Mouse (Mus musculus) heart, embryonic 15.5 days (tissue): Measurements from ENCODE around the gene Kcnip4. TPM values are rescaled to one million over a fixed set of nuclear protein-coding genes. Genes with fewer than 3 reads are reported as not detected.

ENCODE experiments used
- ATAC-seq: fragments of 200-750 bp; cut with Nextera tagmentation; replicated peaks from 2 replicates; pipeline ENCODE4 v1.8.0; 2017; ENCODE audit warnings: low read depth, moderate TSS enrichment; ENCODE audit not compliant: insufficient number of reproducible peaks, insufficient read depth, low FRiP score
- H3K27ac ChIP-seq: fragments of 300-500 bp; sonication (generic); 2 replicates; pipeline ENCODE4 v1.5.1; 2015; ENCODE audit warnings: mild to moderate bottlenecking, inconsistent platforms
- H3K27me3 ChIP-seq: fragments of 300-500 bp; sonication (generic); 2 replicates; pipeline ENCODE4 v1.6.1; 2015; ENCODE audit warnings: inconsistent platforms
- H3K36me3 ChIP-seq: fragments of 300-500 bp; sonication (generic); 2 replicates; pipeline ENCODE4 v1.6.1; 2015; ENCODE audit warnings: mild to moderate bottlenecking, inconsistent platforms
- H3K4me1 ChIP-seq: fragments of 300-500 bp; sonication (generic); replicated peaks from 2 replicates; pipeline ENCODE4 v1.6.1; 2015; ENCODE audit warnings: inconsistent platforms
- H3K4me2 ChIP-seq: fragments of 300-500 bp; sonication (generic); 2 replicates; pipeline ENCODE4 v1.6.1; 2015; ENCODE audit warnings: inconsistent platforms, mild to moderate bottlenecking, moderate library complexity
- H3K4me3 ChIP-seq: fragments of 300-500 bp; sonication (generic); 2 replicates; pipeline ENCODE4 v1.5.1; 2015; ENCODE audit warnings: mild to moderate bottlenecking, inconsistent platforms
- H3K9ac ChIP-seq: fragments of 300-500 bp; sonication (generic); 2 replicates; pipeline ENCODE4 v1.6.1; 2015; ENCODE audit warnings: mild to moderate bottlenecking, inconsistent platforms
- H3K9me3 ChIP-seq: fragments of 300-500 bp; sonication (generic); replicated peaks from 2 replicates; pipeline ENCODE4 v1.6.1; 2016; ENCODE audit warnings: inconsistent platforms
- WGBS: fragments of 180-500 bp; shearing (Covaris S2); methylation state at CpG from one replicate; pipeline ENCODE4 v1.1.7; 2015; ENCODE audit warnings: mixed read lengths; 5-methylcytosine and 5-hydroxymethylcytosine counted together
- polyA plus RNA-seq: library from polyadenylated mRNA; unstranded; fragments of >200 nt; fragmentation: Nextera tagmentation; extraction: Ambion mirVana; gene quantifications from 2 replicates; pipeline ENCODE4 v1.2.1, GENCODE M21; 2015

Gene Kcnip4
- polyA plus RNA-seq, 1 experiment from 2014 or later, result 0.45 TPM

GRCm38 (mm10) chr5:48864268-48864967 is 660.3 kb downstream of the Kcnip4 start:
- H3K27me3 ChIP-seq, result no peaks in the 10 kb centered on the region
- no peak overlapping the region for H3K27ac ChIP-seq
- H3K36me3 ChIP-seq, result no peaks in the 10 kb centered on the region
- WGBS, result 64% methylated on average over 3 of the region's 3 CpGs
- no peak overlapping the region for H3K9ac ChIP-seq
- ATAC-seq, result no peak
- H3K4me2 ChIP-seq, result no peak overlapping the region
- no peaks in the 10 kb centered on the region for H3K9me3 ChIP-seq
- no peak overlapping the region for H3K4me3 ChIP-seq
- H3K4me1 ChIP-seq, result no peaks in the 10 kb centered on the region

- Histone ChIP-seq H3K27ac (no peak overlapping the region), H3K36me3 (no peaks in the 10 kb centered on the region), H3K4me1 (no peaks in the 10 kb centered on the region), H3K4me3 (no peak overlapping the region), H3K9ac (no peak overlapping the region), H3K4me2 (no peak overlapping the region), H3K27me3 (no peaks in the 10 kb centered on the region), H3K9me3 (no peaks in the 10 kb centered on the region)
- 66% methylated on average over 2 of the region's 2 CpGs for WGBS
- ATAC-seq, result no peak
These were observed 683.7 kb downstream of the Kcnip4 start for GRCm38 (mm10) chr5:48840971-48841370.

- 67% methylated on average over 1 of the region's 1 CpGs for WGBS
- Histone ChIP-seq H3K27me3 (no peaks in the 10 kb centered on the region), H3K4me1 (no peaks in the 10 kb centered on the region), H3K27ac (no peak overlapping the region), H3K36me3 (no peaks in the 10 kb centered on the region), H3K9ac (no peak overlapping the region), H3K4me3 (no peak overlapping the region), H3K4me2 (no peak overlapping the region), H3K9me3 (no peaks in the 10 kb centered on the region)
- ATAC-seq, result no peak
These were observed 729.2 kb downstream of the Kcnip4 start for GRCm38 (mm10) chr5:48795526-48795925.

GRCm38 (mm10) chr5:48779376-48779775 is 745.3 kb downstream of the Kcnip4 start:
- H3K9me3 ChIP-seq, result no peaks in the 10 kb centered on the region
- no peak for ATAC-seq
- no peak overlapping the region for H3K27ac ChIP-seq
- no peaks in the 10 kb centered on the region for H3K4me1 ChIP-seq
- H3K36me3 ChIP-seq, result no peaks in the 10 kb centered on the region
- no peak overlapping the region for H3K9ac ChIP-seq
- H3K4me2 ChIP-seq, result no peak overlapping the region
- WGBS, result 55% methylated on average over 1 of the region's 1 CpGs
- H3K4me3 ChIP-seq, result no peak overlapping the region
- no peaks in the 10 kb centered on the region for H3K27me3 ChIP-seq

GRCm38 (mm10) chr5:48748613-48749012 is 776.1 kb downstream of the Kcnip4 start:
- H3K27ac ChIP-seq, result no peak overlapping the region
- no peak overlapping the region for H3K4me2 ChIP-seq
- no peaks in the 10 kb centered on the region for H3K36me3 ChIP-seq
- no peaks in the 10 kb centered on the region for H3K27me3 ChIP-seq
- H3K9ac ChIP-seq, result no peak overlapping the region
- H3K9me3 ChIP-seq, result no peaks in the 10 kb centered on the region
- H3K4me3 ChIP-seq, result no peak overlapping the region
- H3K4me1 ChIP-seq, result no peaks in the 10 kb centered on the region
- ATAC-seq, result no peak

GRCm38 (mm10) chr5:48737640-48738039 is 787.1 kb downstream of the Kcnip4 start:
- Histone ChIP-seq H3K36me3 (no peaks in the 10 kb centered on the region), H3K9ac (no peak overlapping the region), H3K27me3 (no peaks in the 10 kb centered on the region), H3K4me3 (no peak overlapping the region), H3K4me1 (no peaks in the 10 kb centered on the region), H3K9me3 (no peaks in the 10 kb centered on the region), H3K27ac (no peak overlapping the region), H3K4me2 (no peak overlapping the region)
- no peak for ATAC-seq
- WGBS, result 37% methylated on average over 2 of the region's 2 CpGs

GRCm38 (mm10) chr5:48718166-48718565 is 806.5 kb downstream of the Kcnip4 start:
- no peaks in the 10 kb centered on the region for H3K4me1 ChIP-seq
- no peaks in the 10 kb centered on the region for H3K36me3 ChIP-seq
- no peak for ATAC-seq
- H3K27me3 ChIP-seq, result no peaks in the 10 kb centered on the region
- H3K9me3 ChIP-seq, result no peaks in the 10 kb centered on the region
- H3K4me2 ChIP-seq, result no peak overlapping the region
- H3K27ac ChIP-seq, result no peak overlapping the region
- H3K4me3 ChIP-seq, result no peak overlapping the region
- H3K9ac ChIP-seq, result no peak overlapping the region

- 76% methylated on average over 3 of the region's 3 CpGs for WGBS
- no peaks in the 10 kb centered on the region for H3K9me3 ChIP-seq
- no peak overlapping the region for H3K4me3 ChIP-seq
- H3K4me1 ChIP-seq, result no peaks in the 10 kb centered on the region
- ATAC-seq, result no peak
- no peaks in the 10 kb centered on the region for H3K36me3 ChIP-seq
- H3K27ac ChIP-seq, result no peak overlapping the region
- H3K27me3 ChIP-seq, result no peaks in the 10 kb centered on the region
- no peak overlapping the region for H3K4me2 ChIP-seq
- no peak overlapping the region for H3K9ac ChIP-seq
These were observed 818.7 kb downstream of the Kcnip4 start for GRCm38 (mm10) chr5:48705997-48706396.

GRCm38 (mm10) chr5:48687068-48687467 is 837.6 kb downstream of the Kcnip4 start:
- ATAC-seq, result no peak
- H3K9me3 ChIP-seq, result no peaks in the 10 kb centered on the region
- no peak overlapping the region for H3K9ac ChIP-seq
- H3K27me3 ChIP-seq, result no peaks in the 10 kb centered on the region
- no peak overlapping the region for H3K4me3 ChIP-seq
- no peaks in the 10 kb centered on the region for H3K36me3 ChIP-seq
- no peak overlapping the region for H3K27ac ChIP-seq
- H3K4me1 ChIP-seq, result no peaks in the 10 kb centered on the region
- H3K4me2 ChIP-seq, result no peak overlapping the region
- 67% methylated on average over 3 of the region's 3 CpGs for WGBS

GRCm38 (mm10) chr5:48679733-48680595 is 844.7 kb downstream of the Kcnip4 start:
- Histone ChIP-seq H3K27ac (no peak overlapping the region), H3K36me3 (no peaks in the 10 kb centered on the region), H3K27me3 (no peaks in the 10 kb centered on the region), H3K9me3 (no peaks in the 10 kb centered on the region), H3K4me1 (no peaks in the 10 kb centered on the region), H3K9ac (no peak overlapping the region), H3K4me2 (no peak overlapping the region), H3K4me3 (no peak overlapping the region)
- no peak for ATAC-seq
- 78% methylated on average over 8 of the region's 8 CpGs for WGBS

GRCm38 (mm10) chr5:48662504-48662903 is 862.2 kb downstream of the Kcnip4 start:
- WGBS, result 82% methylated on average over 3 of the region's 3 CpGs
- H3K27ac ChIP-seq, result no peak overlapping the region
- no peaks in the 10 kb centered on the region for H3K9me3 ChIP-seq
- no peak for ATAC-seq
- H3K4me2 ChIP-seq, result no peak overlapping the region
- no peaks in the 10 kb centered on the region for H3K4me1 ChIP-seq
- no peak overlapping the region for H3K4me3 ChIP-seq
- H3K9ac ChIP-seq, result no peak overlapping the region
- no peaks in the 10 kb centered on the region for H3K36me3 ChIP-seq
- H3K27me3 ChIP-seq, result no peaks in the 10 kb centered on the region

GRCm38 (mm10) chr5:48659975-48660374 is 864.7 kb downstream of the Kcnip4 start:
- WGBS, result 82% methylated on average over 3 of the region's 3 CpGs
- H3K36me3 ChIP-seq, result no peaks in the 10 kb centered on the region
- no peaks in the 10 kb centered on the region for H3K27me3 ChIP-seq
- ATAC-seq, result no peak
- H3K9me3 ChIP-seq, result no peaks in the 10 kb centered on the region
- no peak overlapping the region for H3K4me2 ChIP-seq
- no peak overlapping the region for H3K4me3 ChIP-seq
- H3K4me1 ChIP-seq, result no peaks in the 10 kb centered on the region
- H3K9ac ChIP-seq, result no peak overlapping the region
- H3K27ac ChIP-seq, result no peak overlapping the region
